Mouse (Mus musculus): ENCODE data around the gene Twf2. TPM values are rescaled to one million over a fixed set of nuclear protein-coding genes. Genes with fewer than 3 reads are reported as not detected.

Twf2 gene
- 60.9 and 61.6 TPM in 2 replicates for polyA plus RNA-seq (2016; fragmentation: Nextera tagmentation; extraction: Ambion mirVana)

GRCm38 (mm10) chr9:106202819-106203636 lies at the start of gene Twf2:
Gene Twf2 (plus strand): TSS chr9:106203108.
- Histone ChIP-seq H3K4me3 (peak within 1 kb of the TSS; percentile 66), H3K9me3 (no peaks in the 10 kb centered on the region), H3K9ac (peak within 1 kb of the TSS; percentile 76), H3K4me2 (replicated peaks) (peak within 1 kb of the TSS; percentile 70), H3K36me3 (no peaks in the 10 kb centered on the region), H3K27ac (peak within 1 kb of the TSS; percentile 10; the same call in 1 of the 2 replicates), H3K4me1 (peaks cover 36% of the 10 kb centered on the region), H3K27me3 (replicated peaks) (no peaks in the 10 kb centered on the region)
- ATAC-seq (ENCODE audit: low FRiP score, low read depth): peak; percentile 80
- 2% methylated on average over 61 of the region's 61 CpGs for WGBS

DNA sequence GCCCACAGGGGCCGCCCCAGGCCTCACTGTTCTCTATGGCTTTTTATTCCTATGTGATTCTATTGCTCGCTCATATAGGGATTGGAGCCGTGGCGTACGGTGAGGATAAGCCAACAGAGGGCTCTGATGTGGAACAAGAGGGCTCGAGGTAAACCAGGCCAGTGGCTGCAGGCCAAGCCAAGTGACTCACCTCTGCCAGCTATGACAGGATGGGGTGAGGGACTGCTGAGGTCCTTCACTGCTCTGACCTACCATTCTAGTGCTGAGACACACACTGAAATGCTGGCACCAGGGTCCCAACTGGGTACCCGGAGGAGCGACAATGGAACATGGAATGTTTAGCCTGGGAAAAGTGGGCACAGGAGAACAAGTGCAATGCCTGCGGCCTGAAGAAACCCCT lies 48.8 kb upstream of the Twf2 start:
- Histone ChIP-seq H3K27me3 (replicated peaks) (0 out of 2 replicates have a peak, but pooled peaks cover under 1% of the 10 kb centered on the region), H3K4me1 (peaks cover 27% of the 10 kb centered on the region), H3K9me3 (no peaks in the 10 kb centered on the region), H3K4me2 (replicated peaks) (no peak overlapping the region), H3K36me3 (peaks cover 31% of the 10 kb centered on the region), H3K4me3 (no peak overlapping the region), H3K27ac (no peak overlapping the region), H3K9ac (no peak overlapping the region)
- ATAC-seq (ENCODE audit: low FRiP score, low read depth): no peak
- WGBS: 85% methylated on average over 9 of the region's 9 CpGs

DNA sequence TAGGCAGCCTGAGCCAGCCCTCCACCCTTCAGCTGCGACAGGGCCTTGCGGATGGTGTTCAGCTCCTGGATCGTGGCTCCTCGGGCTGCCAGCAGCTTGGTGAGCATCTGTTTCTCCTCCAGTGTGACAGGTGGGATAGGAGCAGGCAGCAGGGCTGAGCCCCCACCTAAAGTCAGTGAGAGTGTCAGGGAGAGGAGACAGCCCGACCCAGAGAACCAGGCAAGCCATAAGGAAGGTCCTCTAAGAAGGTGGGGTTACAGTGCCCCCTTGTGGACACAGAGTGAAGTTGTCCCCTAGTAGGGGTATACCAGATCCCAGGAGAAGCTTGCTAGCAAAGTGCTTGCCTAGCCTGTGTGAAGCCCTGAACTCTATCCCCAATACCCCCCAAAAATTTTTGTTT lies 46.5 kb upstream of the Twf2 start:
- H3K27ac ChIP-seq: no peak overlapping the region; the same call in 1 of the 2 replicates
- H3K4me2 ChIP-seq (replicated peaks): no peak overlapping the region
- H3K4me3 ChIP-seq: no peak overlapping the region
- 58% methylated on average over 5 of the region's 5 CpGs for WGBS
- no peaks in the 10 kb centered on the region for H3K27me3 ChIP-seq (replicated peaks)
- ATAC-seq (ENCODE audit: low FRiP score, low read depth): peak; percentile 60
- H3K4me1 ChIP-seq: peaks cover 11% of the 10 kb centered on the region; the same call in 1 of the 2 replicates
- no peaks in the 10 kb centered on the region for H3K9me3 ChIP-seq
- peaks cover 27% of the 10 kb centered on the region for H3K36me3 ChIP-seq
- no peak overlapping the region for H3K9ac ChIP-seq

GRCm38 (mm10) chr9:106156921-106157622 lies 45.8 kb upstream of the Twf2 start:
- Histone ChIP-seq H3K27ac (no peak overlapping the region), H3K4me1 (0 out of 2 replicates have a peak, but pooled peaks cover 10% of the 10 kb centered on the region), H3K27me3 (replicated peaks) (no peaks in the 10 kb centered on the region), H3K9me3 (no peaks in the 10 kb centered on the region), H3K36me3 (peaks cover 23% of the 10 kb centered on the region), H3K4me3 (no peak overlapping the region), H3K9ac (no peak overlapping the region), H3K4me2 (replicated peaks) (no peak overlapping the region)
- WGBS: 75% methylated on average over 21 of the region's 21 CpGs
- ATAC-seq (ENCODE audit: low FRiP score, low read depth): 0 out of 2 replicates have a peak, but pooled peaks have one; percentile 10

DNA sequence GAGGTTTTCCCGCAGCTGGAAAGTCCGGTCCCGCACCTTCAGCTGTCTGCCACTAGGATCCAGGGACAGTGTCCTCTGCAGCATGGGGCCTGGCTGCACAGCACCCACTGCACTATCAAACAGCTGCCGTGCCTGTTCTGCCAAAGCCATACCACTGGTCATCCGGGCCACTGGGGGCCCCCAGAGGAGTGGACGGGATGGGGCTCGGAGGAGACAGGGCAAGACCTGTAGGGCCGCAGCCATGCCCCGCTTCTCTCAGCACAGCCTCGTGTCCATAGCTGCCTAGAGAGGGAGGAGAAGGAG lies 45.3 kb upstream of the Twf2 start:
- Histone ChIP-seq H3K9me3 (no peaks in the 10 kb centered on the region), H3K36me3 (peaks cover 18% of the 10 kb centered on the region), H3K4me3 (no peak overlapping the region), H3K27ac (no peak overlapping the region), H3K4me1 (0 out of 2 replicates have a peak, but pooled peaks cover 10% of the 10 kb centered on the region), H3K9ac (no peak overlapping the region), H3K4me2 (replicated peaks) (no peak overlapping the region), H3K27me3 (replicated peaks) (no peaks in the 10 kb centered on the region)
- no peak for ATAC-seq (ENCODE audit: low FRiP score, low read depth)
- whole genome bisulfite sequencing: 84% methylated on average over 10 of the region's 10 CpGs

GRCm38 (mm10) chr9:106158037-106158491 lies 44.8 kb upstream of the Twf2 start, which contains the start of gene Glyctk:
Gene Glyctk (minus strand): TSS chr9:106158138.
- H3K4me2 ChIP-seq (replicated peaks): no peak within 1 kb of the TSS
- H3K9me3 ChIP-seq: no peaks in the 10 kb centered on the region
- WGBS: 84% methylated on average over 6 of the region's 6 CpGs
- H3K36me3 ChIP-seq: peaks cover 13% of the 10 kb centered on the region
- 0 out of 2 replicates have a peak, but pooled peaks cover 10% of the 10 kb centered on the region for H3K4me1 ChIP-seq
- no peak within 1 kb of the TSS for H3K27ac ChIP-seq
- H3K4me3 ChIP-seq: no peak within 1 kb of the TSS
- H3K9ac ChIP-seq: no peak within 1 kb of the TSS
- no peaks in the 10 kb centered on the region for H3K27me3 ChIP-seq (replicated peaks)
- ATAC-seq (ENCODE audit: low FRiP score, low read depth): no peak

GRCm38 (mm10) chr9:106159237-106159636 lies 43.7 kb upstream of the Twf2 start:
- ATAC-seq (ENCODE audit: low FRiP score, low read depth): no peak
- no peak overlapping the region for H3K4me3 ChIP-seq
- WGBS: 86% methylated on average over 9 of the region's 9 CpGs
- H3K27me3 ChIP-seq (replicated peaks): no peaks in the 10 kb centered on the region
- peak overlapping the region; percentile 57 for H3K4me2 ChIP-seq (replicated peaks)
- H3K9me3 ChIP-seq: no peaks in the 10 kb centered on the region
- 0 out of 2 replicates have a peak, but pooled peaks cover 10% of the 10 kb centered on the region for H3K4me1 ChIP-seq
- H3K9ac ChIP-seq: no peak overlapping the region
- no peak overlapping the region for H3K27ac ChIP-seq
- H3K36me3 ChIP-seq: peaks cover 1% of the 10 kb centered on the region; the same call in 1 of the 2 replicates

GRCm38 (mm10) chr9:106159784-106160301 lies 43.1 kb upstream of the Twf2 start:
- peak overlapping the region; percentile 94 for H3K27ac ChIP-seq
- H3K4me3 ChIP-seq: peak overlapping the region; percentile 49
- peak; percentile 59; the same call in 1 of the 2 replicates for ATAC-seq (ENCODE audit: low FRiP score, low read depth)
- H3K36me3 ChIP-seq: no peaks in the 10 kb centered on the region
- H3K9ac ChIP-seq: peak overlapping the region; percentile 49; the same call in 1 of the 2 replicates
- H3K4me1 ChIP-seq: 0 out of 2 replicates have a peak, but pooled peaks cover 10% of the 10 kb centered on the region
- H3K9me3 ChIP-seq: no peaks in the 10 kb centered on the region
- WGBS: 4% methylated on average over 24 of the region's 24 CpGs
- peak overlapping the region; percentile 57 for H3K4me2 ChIP-seq (replicated peaks)
- no peaks in the 10 kb centered on the region for H3K27me3 ChIP-seq (replicated peaks)

DNA sequence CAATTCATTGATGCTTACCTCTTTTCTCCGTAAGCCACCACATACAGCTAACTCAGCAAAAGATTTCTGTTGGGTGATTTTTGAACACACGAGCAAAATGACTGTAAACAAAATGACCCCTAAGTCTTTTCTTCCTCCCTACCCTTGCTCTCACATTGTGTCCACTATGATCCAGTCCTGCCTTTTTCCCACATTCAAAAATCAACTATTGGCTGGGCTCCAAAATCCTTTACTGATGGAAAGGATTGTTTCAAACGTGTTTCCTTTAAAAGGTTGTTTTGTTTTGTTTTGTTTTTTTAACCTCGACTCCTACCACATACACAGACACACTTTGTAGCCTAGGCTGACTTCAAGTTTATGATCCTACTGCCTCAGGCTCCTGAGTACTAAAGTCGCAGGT lies 42.5 kb upstream of the Twf2 start:
- ATAC-seq (ENCODE audit: low FRiP score, low read depth): no peak
- H3K36me3 ChIP-seq: no peaks in the 10 kb centered on the region
- peak overlapping the region; percentile 49 for H3K4me3 ChIP-seq
- H3K4me2 ChIP-seq (replicated peaks): peak overlapping the region; percentile 57
- 0 out of 2 replicates have a peak, but pooled peaks cover 10% of the 10 kb centered on the region for H3K4me1 ChIP-seq
- H3K9ac ChIP-seq: 0 out of 2 replicates have a peak overlapping the region, but pooled peaks have one; percentile 49
- H3K9me3 ChIP-seq: no peaks in the 10 kb centered on the region
- WGBS: 52% methylated on average over 5 of the region's 5 CpGs
- H3K27ac ChIP-seq: no peak overlapping the region
- H3K27me3 ChIP-seq (replicated peaks): no peaks in the 10 kb centered on the region

DNA sequence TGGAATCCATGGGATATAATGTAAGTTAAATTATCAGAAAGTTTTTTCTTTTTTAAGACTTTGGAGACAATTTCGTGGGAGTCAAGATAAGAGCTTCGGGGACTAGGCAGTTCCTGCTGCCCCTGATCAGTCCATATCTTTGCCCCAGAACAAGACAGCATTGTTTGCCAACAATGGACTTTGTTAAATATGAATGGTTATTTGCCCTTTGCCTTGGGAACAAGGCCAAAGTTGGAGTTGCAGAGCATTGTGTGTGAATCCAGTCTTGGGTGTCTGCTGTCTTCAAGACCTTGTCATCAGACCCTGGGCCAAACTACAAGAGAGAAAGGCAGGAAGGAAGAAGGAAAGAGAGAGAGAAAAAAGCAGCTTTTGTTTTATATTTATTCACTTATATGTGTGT lies 36.2 kb upstream of the Twf2 start:
- no peaks in the 10 kb centered on the region for H3K36me3 ChIP-seq
- no peak overlapping the region for H3K4me3 ChIP-seq
- no peak overlapping the region for H3K9ac ChIP-seq
- no peaks in the 10 kb centered on the region for H3K9me3 ChIP-seq
- H3K4me2 ChIP-seq (replicated peaks): no peak overlapping the region
- no peaks in the 10 kb centered on the region for H3K27me3 ChIP-seq (replicated peaks)
- 0 out of 2 replicates have a peak, but pooled peaks cover 6% of the 10 kb centered on the region for H3K4me1 ChIP-seq
- H3K27ac ChIP-seq: no peak overlapping the region
- ATAC-seq (ENCODE audit: low FRiP score, low read depth): no peak
- WGBS: 79% methylated on average over 2 of the region's 2 CpGs

GRCm38 (mm10) chr9:106167241-106167640 lies 35.7 kb upstream of the Twf2 start:
- no peak overlapping the region for H3K9ac ChIP-seq
- no peak for ATAC-seq (ENCODE audit: low FRiP score, low read depth)
- WGBS: 68% methylated on average over 3 of the region's 3 CpGs
- no peaks in the 10 kb centered on the region for H3K9me3 ChIP-seq
- no peak overlapping the region for H3K4me3 ChIP-seq
- no peak overlapping the region for H3K4me2 ChIP-seq (replicated peaks)
- H3K27me3 ChIP-seq (replicated peaks): no peaks in the 10 kb centered on the region
- H3K27ac ChIP-seq: no peak overlapping the region
- 0 out of 2 replicates have a peak, but pooled peaks cover 6% of the 10 kb centered on the region for H3K4me1 ChIP-seq
- H3K36me3 ChIP-seq: no peaks in the 10 kb centered on the region

GRCm38 (mm10) chr9:106167703-106168102 lies 35.2 kb upstream of the Twf2 start:
- H3K9me3 ChIP-seq: no peaks in the 10 kb centered on the region
- no peak overlapping the region for H3K9ac ChIP-seq
- ATAC-seq (ENCODE audit: low FRiP score, low read depth): no peak
- H3K4me1 ChIP-seq: peaks cover 10% of the 10 kb centered on the region; the same call in 1 of the 2 replicates
- H3K4me2 ChIP-seq (replicated peaks): no peak overlapping the region
- WGBS: 27% methylated on average over 1 of the region's 1 CpGs
- H3K4me3 ChIP-seq: no peak overlapping the region
- H3K36me3 ChIP-seq: no peaks in the 10 kb centered on the region
- H3K27me3 ChIP-seq (replicated peaks): no peaks in the 10 kb centered on the region
- H3K27ac ChIP-seq: no peak overlapping the region
